Mouse (Mus musculus) kidney, adult 2 months (tissue): Measurements from ENCODE around the gene Myh4. TPM values are rescaled to one million over a fixed set of nuclear protein-coding genes. Genes with fewer than 3 reads are reported as not detected.
A peak's percentile ranks its signal among the peaks of the same experiment; 100 is the strongest.

Source experiments
- DNase-seq: peaks from one replicate; pipeline ENCODE4 v3.0.0; 2021
- H3K27ac ChIP-seq: fragments of 200-500 bp; 2 replicates; pipeline ENCODE4 v1.5.1; 2012; ENCODE audit warnings: low read depth, low read length, control low read depth, inconsistent platforms; ENCODE audit not compliant: insufficient read depth
- H3K27me3 ChIP-seq: fragments of 200-500 bp; replicated peaks from 2 replicates; pipeline ENCODE4 v1.6.1; 2012; ENCODE audit warnings: mild to moderate bottlenecking, moderate library complexity, low read length, inconsistent platforms; ENCODE audit not compliant: control insufficient read depth, insufficient read depth
- H3K36me3 ChIP-seq: fragments of 200-500 bp; 2 replicates; pipeline ENCODE4 v1.6.1; 2012; ENCODE audit warnings: mild to moderate bottlenecking, moderate library complexity, low read length, inconsistent platforms; ENCODE audit not compliant: control insufficient read depth, insufficient read depth
- H3K4me1 ChIP-seq: fragments of 200-500 bp; 2 replicates; pipeline ENCODE4 v1.6.1; 2011; ENCODE audit warnings: low read length; ENCODE audit not compliant: control insufficient read depth, insufficient read depth
- H3K4me3 ChIP-seq: fragments of 200-500 bp; 2 replicates; pipeline ENCODE4 v1.5.1; 2011; ENCODE audit warnings: mild to moderate bottlenecking, low read depth, low read length, control low read depth; ENCODE audit not compliant: insufficient read depth
- CTCF ChIP-seq: fragments of 200-500 bp; conservative IDR thresholded peaks from 2 replicates; pipeline ENCODE4 v1.5.1; 2011; ENCODE audit warnings: low read depth, mild to moderate bottlenecking, control low read depth, low read length, moderate library complexity, mixed read lengths; ENCODE audit not compliant: insufficient read depth, insufficient read length
- POLR2A ChIP-seq: fragments of 200-500 bp; IDR thresholded peaks from one replicate; pipeline ENCODE4 v1.6.1; 2011; ENCODE audit warnings: low read depth, low read length, control low read depth
- WGBS: fragments of 180-500 bp; shearing (Covaris S2); methylation state at CpG from one replicate; pipeline ENCODE4 v1.1.7; 2018; 5-methylcytosine and 5-hydroxymethylcytosine counted together
- polyA plus RNA-seq: library from polyadenylated mRNA; depleted of rRNA; stranded (reverse); fragments of >200 nt; gene quantifications from 2 replicates; pipeline ENCODE4 v1.2.3, GENCODE M21; 2012

The Myh4 gene
- polyA plus RNA-seq, 1 experiment = 12.5 TPM

DNA sequence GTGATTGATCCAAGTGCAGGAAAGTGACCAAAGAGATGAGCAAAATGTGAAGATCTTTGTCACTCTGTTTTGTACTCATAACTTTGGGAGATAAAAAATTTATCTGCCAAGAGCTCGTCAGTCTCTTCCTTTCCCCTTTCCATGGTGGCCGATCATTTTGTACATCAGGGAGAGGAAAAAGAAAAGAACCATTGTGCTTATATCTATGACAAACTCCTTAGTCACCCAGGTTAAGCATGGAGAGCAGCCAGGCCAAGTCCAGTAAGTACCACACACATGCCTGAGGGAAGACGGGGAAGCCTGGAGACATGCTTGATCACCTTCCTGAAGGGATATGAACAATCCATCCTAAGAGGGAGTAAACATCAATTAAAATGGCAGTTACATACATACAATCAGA is 13.4 kb upstream of the Myh4 start:
- H3K27me3 ChIP-seq = no peaks in the 10 kb centered on the region
- WGBS = 63% methylated on average over 3 of the region's 3 CpGs
- H3K27ac ChIP-seq = no peak overlapping the region
- no peaks in the 10 kb centered on the region for H3K36me3 ChIP-seq
- DNase-seq = no peak
- TF ChIP-seq POLR2A (no peak), CTCF (no peak)
- no peak overlapping the region for H3K4me3 ChIP-seq
- H3K4me1 ChIP-seq = no peaks in the 10 kb centered on the region

GRCm38 (mm10) chr11:67228731-67229130 is 9.1 kb upstream of the Myh4 start:
- TF ChIP-seq POLR2A (no peak), CTCF (no peak)
- Histone ChIP-seq H3K27me3 (no peaks in the 10 kb centered on the region), H3K4me3 (no peak overlapping the region), H3K27ac (no peak overlapping the region), H3K36me3 (no peaks in the 10 kb centered on the region), H3K4me1 (no peaks in the 10 kb centered on the region)
- no peak for DNase-seq
- WGBS = 87% methylated on average over 3 of the region's 3 CpGs

- TF ChIP-seq POLR2A = no peak
- no peak for TF ChIP-seq CTCF
- no peak overlapping the region for H3K4me3 ChIP-seq
- H3K4me1 ChIP-seq = no peaks in the 10 kb centered on the region
- DNase-seq = no peak
- no peak overlapping the region for H3K27ac ChIP-seq
- no peaks in the 10 kb centered on the region for H3K36me3 ChIP-seq
- WGBS = 57% methylated on average over 5 of the region's 5 CpGs
- H3K27me3 ChIP-seq = no peaks in the 10 kb centered on the region
Observed at GRCm38 (mm10) chr11:67229166-67229565, 8.7 kb upstream of the Myh4 start.

- WGBS = 78% methylated on average over 2 of the region's 2 CpGs
- H3K27me3 ChIP-seq = no peaks in the 10 kb centered on the region
- H3K4me1 ChIP-seq = no peaks in the 10 kb centered on the region
- no peaks in the 10 kb centered on the region for H3K36me3 ChIP-seq
- no peak for TF ChIP-seq POLR2A
- no peak for TF ChIP-seq CTCF
- H3K4me3 ChIP-seq = no peak overlapping the region
- no peak for DNase-seq
- no peak overlapping the region for H3K27ac ChIP-seq
Observed at GRCm38 (mm10) chr11:67229946-67230345, 7.9 kb upstream of the Myh4 start.

- no peaks in the 10 kb centered on the region for H3K36me3 ChIP-seq
- H3K4me1 ChIP-seq = no peaks in the 10 kb centered on the region
- no peak overlapping the region for H3K27ac ChIP-seq
- no peaks in the 10 kb centered on the region for H3K27me3 ChIP-seq
- H3K4me3 ChIP-seq = no peak overlapping the region
- 57% methylated on average over 5 of the region's 5 CpGs for WGBS
- TF ChIP-seq POLR2A (no peak), CTCF (no peak)
- DNase-seq = peak; percentile 23
Observed at GRCm38 (mm10) chr11:67235639-67236358, 2.0 kb upstream of the Myh4 start.

- TF ChIP-seq CTCF = no peak
- TF ChIP-seq POLR2A = no peak
- H3K36me3 ChIP-seq = no peaks in the 10 kb centered on the region
- no peaks in the 10 kb centered on the region for H3K27me3 ChIP-seq
- no peak for DNase-seq
- H3K4me3 ChIP-seq = no peak overlapping the region
- H3K27ac ChIP-seq = no peak overlapping the region
- 77% methylated on average over 9 of the region's 9 CpGs for WGBS
- no peaks in the 10 kb centered on the region for H3K4me1 ChIP-seq
Observed at GRCm38 (mm10) chr11:67236799-67237198, 1.0 kb upstream of the Myh4 start.

- H3K27ac ChIP-seq = no peak overlapping the region
- no peaks in the 10 kb centered on the region for H3K27me3 ChIP-seq
- 88% methylated on average over 6 of the region's 6 CpGs for WGBS
- DNase-seq = no peak
- H3K4me3 ChIP-seq = no peak overlapping the region
- no peaks in the 10 kb centered on the region for H3K36me3 ChIP-seq
- H3K4me1 ChIP-seq = no peaks in the 10 kb centered on the region
- no peak for TF ChIP-seq POLR2A
- TF ChIP-seq CTCF = no peak
Observed at GRCm38 (mm10) chr11:67241051-67241450, 3.2 kb downstream of the Myh4 start.

DNA sequence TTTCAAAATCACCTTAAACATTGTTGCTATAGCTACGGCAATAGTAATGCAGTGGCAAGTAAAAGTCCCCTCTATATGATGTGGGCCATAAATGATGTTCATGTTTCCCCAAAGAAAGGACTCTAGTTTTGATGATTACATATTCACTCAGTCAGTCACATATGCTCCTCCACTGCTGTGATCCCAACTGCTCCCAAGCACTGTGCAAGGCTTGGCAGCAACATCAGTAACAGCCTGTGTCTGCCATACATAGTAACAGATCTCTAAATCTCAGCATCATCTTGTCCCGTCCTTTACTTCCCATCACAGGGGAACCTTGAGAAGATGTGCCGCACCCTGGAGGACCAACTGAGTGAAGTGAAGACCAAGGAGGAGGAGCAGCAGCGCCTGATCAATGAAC is 15.9 kb downstream of the Myh4 start:
- WGBS = 90% methylated on average over 4 of the region's 4 CpGs
- H3K4me1 ChIP-seq = no peaks in the 10 kb centered on the region
- H3K4me3 ChIP-seq = no peak overlapping the region
- no peak overlapping the region for H3K27ac ChIP-seq
- no peak for TF ChIP-seq POLR2A
- no peak for TF ChIP-seq CTCF
- no peaks in the 10 kb centered on the region for H3K36me3 ChIP-seq
- H3K27me3 ChIP-seq = no peaks in the 10 kb centered on the region
- no peak for DNase-seq
